Mouse (Mus musculus) lung, postnatal 0 days (tissue): ENCODE measurements at regions not wholly inside any gene's neighbourhood (a gene's known extent, or its start where the extent isn't known, plus 50 kb on each side); places are given as distances from the start of the nearest gene placed in this dataset.

ENCODE experiments used
- CTCF ChIP-seq: IDR thresholded peaks from 2 replicates; pipeline ENCODE4 v1.5.1; 2016; ENCODE audit warnings: antibody characterized with exemption, mild to moderate bottlenecking
- EP300 ChIP-seq: IDR thresholded peaks from 2 replicates; pipeline ENCODE4 v1.6.1; 2016; ENCODE audit warnings: antibody characterized with exemption, mild to moderate bottlenecking, control low read depth

GRCm38 (mm10) chr8:41970536-41970935 lies 553.7 kb upstream of the Frg1 start:
- TF ChIP-seq CTCF, result no peak
- TF ChIP-seq EP300, result no peak
